Mouse (Mus musculus): ENCODE data around the gene Cyp26a1.

Cyp26a1 gene

DNA sequence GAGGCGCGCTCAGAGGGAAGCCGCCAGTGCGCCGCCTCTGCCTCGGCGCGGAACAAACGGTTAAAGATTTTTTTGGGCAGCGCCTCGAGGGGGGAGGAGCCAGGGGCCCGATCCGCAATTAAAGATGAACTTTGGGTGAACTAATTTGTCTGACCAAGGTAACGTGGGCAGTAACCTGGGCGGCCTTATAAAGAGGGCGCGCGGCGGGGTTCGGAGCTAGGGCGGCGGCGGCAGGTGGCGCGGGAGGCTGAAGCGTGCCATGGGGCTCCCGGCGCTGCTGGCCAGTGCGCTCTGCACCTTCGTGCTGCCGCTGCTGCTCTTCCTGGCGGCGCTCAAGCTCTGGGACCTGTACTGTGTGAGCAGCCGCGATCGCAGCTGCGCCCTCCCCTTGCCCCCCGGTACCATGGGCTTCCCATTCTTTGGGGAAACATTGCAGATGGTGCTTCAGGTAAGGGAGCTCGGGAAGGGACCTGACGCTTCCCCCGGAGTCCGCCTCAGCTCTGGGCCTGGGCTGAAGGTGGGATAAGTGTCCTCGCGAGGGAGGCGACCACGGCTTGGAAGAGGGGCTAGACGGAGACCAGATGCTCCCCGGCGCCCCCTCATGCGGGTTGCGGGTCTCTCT, at the start of gene Cyp26a1:
Gene Cyp26a1 (plus strand): TSS at position 148 of the 622 bp plus-strand sequence.
- in situ Hi-C loops (cut with MboI; ENCODE audit: low pct_unique_long_range_greater_than_20kb in 1 of 2, low sequenced_read_pairs in 2 of 2, unreplicated experiment in 1 of 2) = loop anchor here in 1 of 2 experiments (5.0 kb wide), 1 partner anchor 190 kb away; no protein-coding TSS in a partner anchor

DNA sequence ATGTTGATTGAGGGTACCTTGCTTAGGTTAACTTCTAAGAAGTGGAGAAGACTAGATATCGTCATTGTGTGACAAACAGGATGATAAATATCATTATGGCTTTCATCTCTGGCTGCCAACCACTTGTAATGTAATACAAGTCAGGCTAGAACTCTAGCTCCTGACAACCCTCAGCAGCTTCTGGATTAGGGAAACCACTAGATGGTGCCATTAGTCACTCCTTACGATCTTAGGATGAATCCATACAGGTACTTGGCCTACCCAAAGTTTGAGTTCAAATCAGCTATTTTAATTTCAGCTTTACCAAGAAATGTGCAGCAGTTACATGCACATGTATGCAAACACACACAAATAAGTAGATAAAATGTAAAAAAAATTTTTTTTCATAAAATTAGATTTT, 49.6 kb upstream of the Cyp26a1 start:
- in situ Hi-C loops (cut with MboI; ENCODE audit: low pct_unique_long_range_greater_than_20kb in 1 of 2, low sequenced_read_pairs in 2 of 2, unreplicated experiment in 1 of 2) = no loop called here

GRCm38 (mm10) chr19:37650526-37650925, 47.1 kb upstream of the Cyp26a1 start:
- in situ Hi-C loops (cut with MboI; ENCODE audit: low pct_unique_long_range_greater_than_20kb in 1 of 2, low sequenced_read_pairs in 2 of 2, unreplicated experiment in 1 of 2) = no loop called here

- in situ Hi-C loops (cut with MboI; ENCODE audit: low pct_unique_long_range_greater_than_20kb in 1 of 2, low sequenced_read_pairs in 2 of 2, unreplicated experiment in 1 of 2) = no loop called here
Measured at GRCm38 (mm10) chr19:37654012-37654411, 43.6 kb upstream of the Cyp26a1 start.

GRCm38 (mm10) chr19:37656441-37656840, 41.2 kb upstream of the Cyp26a1 start:
- in situ Hi-C loops (cut with MboI; ENCODE audit: low pct_unique_long_range_greater_than_20kb in 1 of 2, low sequenced_read_pairs in 2 of 2, unreplicated experiment in 1 of 2) = no loop called here

DNA sequence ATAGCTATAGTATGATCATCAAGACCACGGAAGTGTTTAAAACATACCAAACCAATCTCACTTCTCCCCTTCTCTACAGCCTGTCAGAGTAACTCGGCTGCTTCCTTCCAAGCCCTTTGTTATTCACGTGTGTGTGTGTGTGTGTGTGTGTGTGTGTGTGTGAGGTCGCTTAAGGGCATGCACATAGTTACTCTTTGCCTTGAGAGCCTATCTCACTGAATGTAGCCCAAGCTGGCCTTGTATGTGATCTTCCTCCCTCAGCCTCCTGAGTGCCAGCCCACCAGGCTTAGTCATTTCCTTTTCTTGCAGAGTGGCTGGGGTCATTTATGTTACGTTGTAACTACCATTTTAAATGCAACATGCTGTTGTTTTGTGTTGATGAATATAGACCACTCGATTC, 32.3 kb upstream of the Cyp26a1 start:
- in situ Hi-C loops (cut with MboI; ENCODE audit: low pct_unique_long_range_greater_than_20kb in 1 of 2, low sequenced_read_pairs in 2 of 2, unreplicated experiment in 1 of 2) = no loop called here

- in situ Hi-C loops (cut with MboI; ENCODE audit: low pct_unique_long_range_greater_than_20kb in 1 of 2, low sequenced_read_pairs in 2 of 2, unreplicated experiment in 1 of 2) = no loop called here
Measured at GRCm38 (mm10) chr19:37667855-37668594, 29.6 kb upstream of the Cyp26a1 start.

DNA sequence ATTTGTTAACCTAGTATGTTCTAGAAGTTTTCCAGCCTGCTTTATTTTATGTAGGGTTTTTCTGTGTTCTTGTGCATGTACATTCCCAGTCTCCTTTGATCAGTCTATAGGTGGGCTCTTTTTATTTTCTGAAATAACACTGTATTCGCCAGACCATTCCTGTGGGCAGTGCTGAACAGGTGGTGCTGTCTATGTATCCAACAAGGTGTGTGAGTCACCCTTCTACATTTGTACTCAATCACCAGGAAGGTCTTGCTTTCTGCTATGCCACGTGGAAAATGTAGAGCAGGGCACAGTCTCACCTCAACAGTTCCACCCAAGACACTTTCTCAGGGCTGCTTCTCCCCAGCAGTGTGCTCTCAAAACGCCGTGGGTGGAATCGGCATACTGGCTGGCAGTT, 28.9 kb upstream of the Cyp26a1 start:
- in situ Hi-C loops (cut with MboI; ENCODE audit: low pct_unique_long_range_greater_than_20kb in 1 of 2, low sequenced_read_pairs in 2 of 2, unreplicated experiment in 1 of 2) = no loop called here

DNA sequence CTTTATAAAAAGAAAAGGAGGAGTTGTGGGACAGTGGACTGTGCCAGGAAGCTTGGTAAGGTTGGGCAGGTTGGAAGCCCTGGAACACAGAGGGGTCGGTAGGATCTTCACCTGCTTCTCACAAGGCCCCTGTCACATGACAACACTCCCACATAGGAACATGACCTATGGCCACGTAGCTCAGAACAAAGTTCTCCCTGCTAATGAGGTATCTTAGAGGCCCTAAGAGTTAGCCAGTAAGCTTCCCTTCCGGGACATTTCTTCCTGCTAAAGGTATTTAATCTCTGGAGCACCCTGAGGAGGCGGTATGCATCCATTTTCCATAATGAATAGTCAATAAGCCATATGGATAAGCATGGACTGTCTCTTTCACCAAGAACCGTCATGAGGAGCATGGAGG, 28.1 kb upstream of the Cyp26a1 start:
- in situ Hi-C loops (cut with MboI; ENCODE audit: low pct_unique_long_range_greater_than_20kb in 1 of 2, low sequenced_read_pairs in 2 of 2, unreplicated experiment in 1 of 2) = no loop called here

GRCm38 (mm10) chr19:37673393-37673792, 24.2 kb upstream of the Cyp26a1 start:
- in situ Hi-C loops (cut with MboI; ENCODE audit: low pct_unique_long_range_greater_than_20kb in 1 of 2, low sequenced_read_pairs in 2 of 2, unreplicated experiment in 1 of 2) = no loop called here

DNA sequence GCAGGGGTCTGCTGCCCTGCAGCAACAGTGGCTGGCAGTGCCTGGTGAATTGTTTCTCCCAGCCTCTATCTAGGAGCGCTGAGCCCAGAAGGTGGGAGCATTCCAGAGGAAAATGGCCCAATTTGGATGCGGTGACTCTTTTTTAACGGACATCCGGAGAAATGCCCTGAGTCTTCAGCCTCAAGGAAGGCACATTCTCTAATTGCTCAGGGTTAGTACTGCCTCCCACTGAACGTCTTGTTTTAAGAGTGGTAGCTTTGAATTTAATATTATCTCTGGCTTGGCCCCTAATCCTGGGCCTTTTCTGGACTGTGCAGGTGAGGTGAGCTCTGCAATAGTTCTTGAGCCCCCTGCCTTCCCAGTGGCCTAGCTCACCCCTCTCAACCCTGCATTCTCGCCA, 12.3 kb upstream of the Cyp26a1 start, which contains the start of gene Cyp26c1:
Gene Cyp26c1 (plus strand): TSS at position 301 of the 400 bp plus-strand sequence.
- in situ Hi-C loops (cut with MboI; ENCODE audit: low pct_unique_long_range_greater_than_20kb in 1 of 2, low sequenced_read_pairs in 2 of 2, unreplicated experiment in 1 of 2) = no loop called here

DNA sequence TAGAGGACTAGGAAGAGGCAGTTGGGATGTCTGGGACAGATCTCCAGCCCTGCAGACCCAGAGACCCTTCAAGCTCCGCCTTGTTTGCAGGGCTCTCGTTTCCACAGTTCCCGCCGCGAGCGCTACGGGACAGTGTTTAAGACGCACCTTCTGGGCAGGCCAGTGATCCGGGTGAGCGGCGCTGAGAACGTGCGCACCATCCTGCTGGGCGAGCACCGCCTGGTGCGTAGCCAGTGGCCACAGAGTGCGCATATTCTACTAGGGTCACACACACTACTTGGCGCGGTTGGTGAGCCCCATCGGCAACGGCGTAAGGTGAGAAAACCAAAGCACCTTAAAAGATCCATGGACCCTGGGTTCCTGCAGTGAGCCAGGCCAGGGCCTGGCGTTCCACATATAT, 11.3 kb upstream of the Cyp26a1 start:
- in situ Hi-C loops (cut with MboI; ENCODE audit: low pct_unique_long_range_greater_than_20kb in 1 of 2, low sequenced_read_pairs in 2 of 2, unreplicated experiment in 1 of 2) = no loop called here

GRCm38 (mm10) chr19:37686941-37687850, 10.4 kb upstream of the Cyp26a1 start:
- in situ Hi-C loops (cut with MboI; ENCODE audit: low pct_unique_long_range_greater_than_20kb in 1 of 2, low sequenced_read_pairs in 2 of 2, unreplicated experiment in 1 of 2) = no loop called here

DNA sequence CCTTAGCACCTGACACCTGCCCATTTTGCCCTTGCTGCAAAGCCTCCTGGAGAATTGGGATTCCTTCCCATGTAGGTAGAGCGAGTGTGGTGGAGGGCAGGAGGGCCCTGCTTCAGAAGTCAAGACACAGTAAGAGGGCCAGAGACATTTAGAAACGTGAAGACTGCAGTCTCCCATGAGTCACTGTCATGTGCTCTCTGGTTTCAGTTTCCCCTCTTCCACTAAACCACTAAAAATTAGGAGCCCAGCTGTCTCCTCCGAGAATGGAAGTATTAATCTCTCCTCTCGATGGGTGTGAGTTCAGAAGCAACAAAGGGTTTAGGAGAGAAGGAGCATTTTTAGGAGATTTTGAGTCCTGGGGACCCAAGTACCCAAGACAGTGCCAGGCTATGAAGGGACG, 8.1 kb upstream of the Cyp26a1 start:
- in situ Hi-C loops (cut with MboI; ENCODE audit: low pct_unique_long_range_greater_than_20kb in 1 of 2, low sequenced_read_pairs in 2 of 2, unreplicated experiment in 1 of 2) = no loop called here

- in situ Hi-C loops (cut with MboI; ENCODE audit: low pct_unique_long_range_greater_than_20kb in 1 of 2, low sequenced_read_pairs in 2 of 2, unreplicated experiment in 1 of 2) = no loop called here
Measured at GRCm38 (mm10) chr19:37690716-37691115, 6.9 kb upstream of the Cyp26a1 start.

GRCm38 (mm10) chr19:37692879-37693278, 4.7 kb upstream of the Cyp26a1 start:
- in situ Hi-C loops (cut with MboI; ENCODE audit: low pct_unique_long_range_greater_than_20kb in 1 of 2, low sequenced_read_pairs in 2 of 2, unreplicated experiment in 1 of 2) = no loop called here

DNA sequence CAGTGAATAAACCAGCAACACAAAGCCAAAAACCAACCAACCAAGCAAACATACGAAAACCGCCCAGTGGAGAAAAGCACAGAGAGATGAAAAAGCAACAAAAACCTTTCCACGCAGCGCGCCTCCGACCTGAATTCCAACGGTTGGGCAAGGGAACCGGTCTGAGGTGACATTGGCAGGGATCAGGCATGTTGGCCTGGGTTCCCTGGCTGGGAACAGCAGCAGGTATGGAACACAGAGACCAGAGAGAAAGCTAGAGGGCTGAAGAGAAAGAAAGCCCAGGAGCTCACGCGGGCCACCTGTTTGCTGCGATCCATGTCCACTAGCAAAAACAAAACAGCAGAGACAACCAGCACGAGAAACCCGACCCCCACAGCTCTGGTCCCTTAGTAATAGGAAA, 2.5 kb upstream of the Cyp26a1 start:
- in situ Hi-C loops (cut with MboI; ENCODE audit: low pct_unique_long_range_greater_than_20kb in 1 of 2, low sequenced_read_pairs in 2 of 2, unreplicated experiment in 1 of 2) = loop anchor here in 1 of 2 experiments (5.0 kb wide), 1 partner anchor 192 kb away; no protein-coding TSS in a partner anchor

GRCm38 (mm10) chr19:37695762-37696602, 1.6 kb upstream of the Cyp26a1 start:
- in situ Hi-C loops (cut with MboI; ENCODE audit: low pct_unique_long_range_greater_than_20kb in 1 of 2, low sequenced_read_pairs in 2 of 2, unreplicated experiment in 1 of 2) = loop anchor here in 1 of 2 experiments (5.0 kb wide), 1 partner anchor 191 kb away; no protein-coding TSS in a partner anchor

Data from mouse embryonic stem cell (cell line).